Mouse (Mus musculus): Measurements from ENCODE around the gene Eepd1. TPM values are rescaled to one million over a fixed set of nuclear protein-coding genes. Genes with fewer than 3 reads are reported as not detected.

The Eepd1 gene
- total RNA-seq, 2 experiments from 2014 or later, result 2.1 to 2.8 TPM

- no peak for ATAC-seq (replicated peaks; ENCODE audit: low FRiP score, low TSS enrichment, poor library complexity, severe bottlenecking)
Observed at GRCm38 (mm10) chr9:25487446-25488110, 6.2 kb downstream of the Eepd1 start.

- ATAC-seq (replicated peaks; ENCODE audit: low FRiP score, low TSS enrichment, poor library complexity, severe bottlenecking), result no peak
Observed at GRCm38 (mm10) chr9:25488581-25488980, 7.2 kb downstream of the Eepd1 start.

GRCm38 (mm10) chr9:25489221-25489960, 8.0 kb downstream of the Eepd1 start:
- no peak for ATAC-seq (replicated peaks; ENCODE audit: low FRiP score, low TSS enrichment, poor library complexity, severe bottlenecking)

- no peak for ATAC-seq (replicated peaks; ENCODE audit: low FRiP score, low TSS enrichment, poor library complexity, severe bottlenecking)
Observed at GRCm38 (mm10) chr9:25490278-25491145, 9.2 kb downstream of the Eepd1 start.

- no peak for ATAC-seq (replicated peaks; ENCODE audit: low FRiP score, low TSS enrichment, poor library complexity, severe bottlenecking)
Observed at GRCm38 (mm10) chr9:25493918-25494317, 12.6 kb downstream of the Eepd1 start.

GRCm38 (mm10) chr9:25495601-25496000, 14.3 kb downstream of the Eepd1 start:
- ATAC-seq (replicated peaks; ENCODE audit: low FRiP score, low TSS enrichment, poor library complexity, severe bottlenecking), result no peak

GRCm38 (mm10) chr9:25496196-25496595, 14.8 kb downstream of the Eepd1 start:
- ATAC-seq (replicated peaks; ENCODE audit: low FRiP score, low TSS enrichment, poor library complexity, severe bottlenecking), result no peak

- no peak for ATAC-seq (replicated peaks; ENCODE audit: low FRiP score, low TSS enrichment, poor library complexity, severe bottlenecking)
Observed at GRCm38 (mm10) chr9:25496703-25497102, 15.4 kb downstream of the Eepd1 start.

- no peak for ATAC-seq (replicated peaks; ENCODE audit: low FRiP score, low TSS enrichment, poor library complexity, severe bottlenecking)
Observed at GRCm38 (mm10) chr9:25498770-25499169, 17.4 kb downstream of the Eepd1 start.

- no peak for ATAC-seq (replicated peaks; ENCODE audit: low FRiP score, low TSS enrichment, poor library complexity, severe bottlenecking)
Observed at GRCm38 (mm10) chr9:25499306-25499705, 18.0 kb downstream of the Eepd1 start.

- ATAC-seq (replicated peaks; ENCODE audit: low FRiP score, low TSS enrichment, poor library complexity, severe bottlenecking), result no peak
Observed at GRCm38 (mm10) chr9:25500031-25500430, 18.7 kb downstream of the Eepd1 start.

- no peak for ATAC-seq (replicated peaks; ENCODE audit: low FRiP score, low TSS enrichment, poor library complexity, severe bottlenecking)
Observed at GRCm38 (mm10) chr9:25508825-25509224, 27.5 kb downstream of the Eepd1 start.

GRCm38 (mm10) chr9:25510572-25510971, 29.2 kb downstream of the Eepd1 start:
- no peak for ATAC-seq (replicated peaks; ENCODE audit: low FRiP score, low TSS enrichment, poor library complexity, severe bottlenecking)

- ATAC-seq (replicated peaks; ENCODE audit: low FRiP score, low TSS enrichment, poor library complexity, severe bottlenecking), result no peak
Observed at GRCm38 (mm10) chr9:25513050-25513449, 31.7 kb downstream of the Eepd1 start.

- ATAC-seq (replicated peaks; ENCODE audit: low FRiP score, low TSS enrichment, poor library complexity, severe bottlenecking), result no peak
Observed at GRCm38 (mm10) chr9:25513556-25513955, 32.2 kb downstream of the Eepd1 start.

- ATAC-seq (replicated peaks; ENCODE audit: low FRiP score, low TSS enrichment, poor library complexity, severe bottlenecking), result no peak
Observed at GRCm38 (mm10) chr9:25516640-25517039, 35.3 kb downstream of the Eepd1 start.

GRCm38 (mm10) chr9:25517982-25518381, 36.6 kb downstream of the Eepd1 start:
- no peak for ATAC-seq (replicated peaks; ENCODE audit: low FRiP score, low TSS enrichment, poor library complexity, severe bottlenecking)

GRCm38 (mm10) chr9:25519193-25519592, 37.8 kb downstream of the Eepd1 start:
- ATAC-seq (replicated peaks; ENCODE audit: low FRiP score, low TSS enrichment, poor library complexity, severe bottlenecking), result no peak

GRCm38 (mm10) chr9:25520826-25521225, 39.5 kb downstream of the Eepd1 start:
- ATAC-seq (replicated peaks; ENCODE audit: low FRiP score, low TSS enrichment, poor library complexity, severe bottlenecking), result no peak

- no peak for ATAC-seq (replicated peaks; ENCODE audit: low FRiP score, low TSS enrichment, poor library complexity, severe bottlenecking)
Observed at GRCm38 (mm10) chr9:25521825-25522224, 40.5 kb downstream of the Eepd1 start.
